Mouse (Mus musculus): Measurements from ENCODE around the gene Pet100.

DNA sequence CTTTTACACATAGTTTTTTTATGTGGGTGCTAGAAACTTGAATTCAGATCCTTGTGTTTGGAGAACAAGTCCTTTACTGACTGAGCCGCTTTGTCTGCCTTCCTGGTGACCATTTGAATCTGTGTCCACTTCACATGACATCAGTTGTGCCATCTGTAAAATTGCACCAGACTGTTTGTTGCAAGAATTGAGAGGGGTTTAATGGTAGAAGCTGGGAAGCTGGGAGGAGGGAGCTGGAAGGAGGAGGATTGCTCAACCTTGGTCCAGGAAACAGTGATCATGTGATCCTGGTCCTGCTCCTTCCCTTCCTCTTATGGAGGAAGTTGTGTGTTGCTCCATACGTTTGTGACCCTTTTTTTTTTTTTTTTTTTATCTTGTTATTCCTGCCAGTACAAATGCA, 26.9 kb downstream of the Pet100 start:
- TF ChIP-seq HCFC1 (IDR thresholded peaks at IDR 0.05; ENCODE audit: borderline replicate concordance, insufficient read depth, low read length) (no peak), CHD2 (IDR thresholded peaks at IDR 0.05; ENCODE audit: low read depth, low read length) (no peak), ZNF384 (IDR thresholded peaks at IDR 0.05; ENCODE audit: low read depth, low read length) (no peak)

Data from ES-E14 (cell line).